In genomic region chr19:10033211-10033973, GRCm38 (mm10) we compare ENCODE assay signal across 9 mouse cellular contexts. TPM values are rescaled to one million over a fixed set of nuclear protein-coding genes. Genes with fewer than 3 reads are reported as not detected.
DNase-seq lines count a peak whose midpoint lies in the region; ATAC-seq lines count a peak whose summit lies in the region.
"Had no signal": no experiment of that assay in that cellular context is flagged by ENCODE, and none has a peak within 500 bp of the region (broad histone marks: within the 10 kb centered on the region; RNA-seq: fewer than 3 reads in every experiment).

No protein-coding gene starts in this region.

- peak; percentile 91 for ATAC-seq in frontal cortex, adult (ENCODE audit: low TSS enrichment)
- 0 out of 2 replicates have a peak, but pooled peaks have one; percentile 17 for ATAC-seq in kidney, embryonic 16.5 days (ENCODE audit: low FRiP score, low TSS enrichment)
- peak; percentile 50 for ATAC-seq in liver, embryonic 15.5 days (ENCODE audit: insufficient read depth)

- no peak overlapping the region for H3K4me2 ChIP-seq in kidney, embryonic 16.5 days (replicated peaks; ENCODE audit: low read depth, low read length)
- H3K4me2 ChIP-seq in liver, embryonic 15.5 days, result no peak overlapping the region

- no peaks in the 10 kb centered on the region for H3K27me3 ChIP-seq in kidney, embryonic 16.5 days (ENCODE audit: insufficient read depth, low read length)
- no peaks in the 10 kb centered on the region for H3K27me3 ChIP-seq in liver, embryonic 15.5 days

- 45% methylated on average over 8 of the region's 8 CpGs for WGBS in kidney, embryonic 16.5 days
- 43% methylated on average over 8 of the region's 8 CpGs for WGBS in liver, embryonic 15.5 days (ENCODE audit: insufficient replicate concordance)

- peak; percentile 49 for DNase-seq in ovary, postnatal 36 days (ENCODE audit: low spot score)
- no peak for DNase-seq in ovary, postnatal 14 days (ENCODE audit: low spot score)
- DNase-seq in cerebellum, adult 8-10 months, result peak; percentile 63
- DNase-seq in neural tube, embryonic 10.5 days (ENCODE audit: extremely low spot score, low spot score), result peak; percentile 60
- peak; percentile 47 to 48 for DNase-seq in thymus, postnatal 36 days

- no peak overlapping the region for H3K9ac ChIP-seq in kidney, embryonic 16.5 days (replicated peaks; ENCODE audit: low read length)
- H3K9ac ChIP-seq in liver, embryonic 15.5 days, result no peak overlapping the region

- peaks cover 3% of the 10 kb centered on the region; the same call in 1 of the 2 replicates for H3K36me3 ChIP-seq in kidney, embryonic 16.5 days (ENCODE audit: insufficient read depth, low read length)
- H3K36me3 ChIP-seq in liver, embryonic 15.5 days (replicated peaks), result peaks cover 100% of the 10 kb centered on the region

- no peaks in the 10 kb centered on the region for H3K9me3 ChIP-seq in kidney, embryonic 16.5 days (ENCODE audit: low read length)
- H3K9me3 ChIP-seq in liver, embryonic 15.5 days (replicated peaks), result no peaks in the 10 kb centered on the region
- H3K9me3 ChIP-seq: megakaryocyte, embryonic 14.5 days had no signal

- peaks cover 11% of the 10 kb centered on the region for H3K4me1 ChIP-seq in kidney, embryonic 16.5 days (ENCODE audit: insufficient read depth, low read length)
- H3K4me1 ChIP-seq in liver, embryonic 15.5 days (replicated peaks), result peaks cover 30% of the 10 kb centered on the region

- H3K4me3 ChIP-seq in kidney, embryonic 16.5 days (ENCODE audit: low read length), result no peak overlapping the region
- no peak overlapping the region for H3K4me3 ChIP-seq in liver, embryonic 15.5 days (replicated peaks)
- H3K4me3 ChIP-seq: megakaryocyte, embryonic 14.5 days had no signal

- no peak overlapping the region for H3K27ac ChIP-seq in kidney, embryonic 16.5 days (ENCODE audit: low read length)
- no peak overlapping the region; the same call in 1 of the 2 replicates for H3K27ac ChIP-seq in liver, embryonic 15.5 days (replicated peaks)

RNA-seq across cellular contexts. Expression of gene Fads3, which starts 8.0 kb away (rescaled TPM):
- 30.1 and 36.5 TPM in 2 replicates for polyA plus RNA-seq in kidney, embryonic 16.5 days (2015; fragmentation: Nextera tagmentation; extraction: Ambion mirVana)
- 7.6 and 8.9 TPM in 2 replicates for polyA plus RNA-seq in liver, embryonic 15.5 days (2015; fragmentation: Nextera tagmentation; extraction: Ambion mirVana)

RNA-seq across cellular contexts. Expression of gene Rab3il1, which starts 31.9 kb away (rescaled TPM):
- 32.0 and 34.6 TPM in 2 replicates for polyA plus RNA-seq in kidney, embryonic 16.5 days (2015; fragmentation: Nextera tagmentation; extraction: Ambion mirVana)
- polyA plus RNA-seq in liver, embryonic 15.5 days (2015; fragmentation: Nextera tagmentation; extraction: Ambion mirVana), result 245 and 277 TPM in 2 replicates

RNA-seq across cellular contexts. Expression of gene Best1, which starts 32.0 kb away (rescaled TPM):
- polyA plus RNA-seq in kidney, embryonic 16.5 days (2015; fragmentation: Nextera tagmentation; extraction: Ambion mirVana), result 1.4 and 1.9 TPM in 2 replicates
- 0.09 and 0.12 TPM in 2 replicates for polyA plus RNA-seq in liver, embryonic 15.5 days (2015; fragmentation: Nextera tagmentation; extraction: Ambion mirVana)

RNA-seq across cellular contexts. Expression of gene Fth1, which starts 53.0 kb away (rescaled TPM):
- 1,651 and 1,666 TPM in 2 replicates for polyA plus RNA-seq in kidney, embryonic 16.5 days (2015; fragmentation: Nextera tagmentation; extraction: Ambion mirVana)
- polyA plus RNA-seq in liver, embryonic 15.5 days (2015; fragmentation: Nextera tagmentation; extraction: Ambion mirVana), result 3,441 and 3,837 TPM in 2 replicates

Comparison
In these comparisons a context has a peak if more than half of its experiments do, and no peak if none do; other contexts are left out.
1. ATAC-seq: peak in every context shown above with its lines; median percentile 91 in frontal cortex, adult; 50 in liver, embryonic 15.5 days; 17 in kidney, embryonic 16.5 days.